Mouse (Mus musculus): ENCODE measurements at regions not wholly inside any gene's neighbourhood (a gene's known extent, or its start where the extent isn't known, plus 50 kb on each side); places are given as distances from the start of the nearest gene placed in this dataset.

DNA sequence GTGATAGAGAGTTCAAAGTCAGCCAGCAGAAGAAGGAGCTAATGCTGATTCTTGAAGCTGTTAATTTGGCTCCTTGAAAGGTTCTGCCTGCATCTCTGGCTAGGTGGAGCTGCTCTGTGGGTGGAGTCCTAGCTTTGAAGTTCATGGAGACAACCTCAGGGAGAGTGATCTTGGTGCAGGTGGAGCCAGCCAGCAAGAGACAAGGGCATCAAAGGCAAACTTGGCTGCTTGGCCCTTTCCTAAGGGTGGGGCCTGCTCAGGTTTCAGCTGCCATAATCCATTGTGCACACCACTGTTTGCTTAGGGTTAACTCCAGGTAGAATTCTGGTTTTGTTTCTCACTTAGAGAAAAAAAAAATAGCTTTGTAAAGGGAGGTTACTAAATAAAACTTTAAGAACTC lies 170.7 kb upstream of the Rnf32 start:
- TF ChIP-seq CTCF (IDR thresholded peaks at IDR 0.05; ENCODE audit: extremely low read depth, insufficient read length, insufficient replicate concordance, low read depth, low read length) (no peak), POLR2A (IDR thresholded peaks at IDR 0.05; ENCODE audit: low read depth, low read length) (no peak)
